Mouse (Mus musculus): ENCODE data around the gene Serp1. TPM values are rescaled to one million over a fixed set of nuclear protein-coding genes. Genes with fewer than 3 reads are reported as not detected.

Gene Serp1
- polyA plus RNA-seq (2016; fragmentation: Nextera tagmentation; extraction: Ambion mirVana): 153 and 154 TPM in 2 replicates

DNA sequence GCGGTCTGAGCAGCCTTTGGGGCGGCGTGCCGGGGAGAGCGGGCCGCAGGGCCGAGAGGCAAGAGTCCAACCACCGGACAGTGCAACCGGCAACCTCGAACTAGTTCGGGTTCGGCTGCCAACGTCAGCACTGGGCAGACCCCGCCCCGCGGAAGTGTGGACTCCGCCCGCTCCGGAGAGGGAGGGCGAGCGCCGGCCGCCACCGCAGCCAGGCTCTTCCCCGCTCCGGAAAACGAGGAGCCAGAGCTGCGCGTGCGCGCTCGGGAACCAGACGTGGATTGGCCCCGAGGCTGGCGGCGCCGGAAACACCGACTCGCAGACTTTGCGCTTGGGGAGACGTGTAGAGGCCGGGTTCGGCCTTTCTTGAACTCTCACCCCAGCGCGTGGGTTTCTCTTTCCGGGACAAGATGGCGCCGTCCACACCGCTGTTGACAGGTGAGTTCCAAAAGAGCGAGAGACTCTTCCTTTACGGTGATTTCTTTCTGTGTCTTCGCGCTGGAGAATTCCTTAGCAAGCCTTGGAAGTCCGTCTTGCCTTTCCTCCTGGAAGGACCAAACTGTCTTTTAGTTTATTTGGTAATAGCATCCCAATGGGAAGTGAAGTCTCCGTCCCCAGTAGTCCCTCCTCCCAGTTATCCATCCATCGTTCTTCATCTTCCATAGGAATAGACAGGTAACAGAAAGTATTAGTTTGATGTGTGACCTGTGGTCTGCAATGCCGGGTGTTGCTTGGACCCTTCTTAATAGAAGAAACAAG lies at the start of gene Serp1, which contains the start of gene Eif2a:
Serp1 (minus strand) TSS at position 241 of the 756 bp plus-strand sequence.
Eif2a (plus strand) TSS at position 170 of the 756 bp plus-strand sequence.
- H3K36me3 ChIP-seq: peaks cover 26% of the 10 kb centered on the region
- H3K4me1 ChIP-seq (replicated peaks): peaks cover 14% of the 10 kb centered on the region; the same call in 1 of the 2 replicates
- peak within 1 kb of the TSS; percentile 95 for H3K27ac ChIP-seq
- no peaks in the 10 kb centered on the region for H3K27me3 ChIP-seq
- under 1% methylated on average over 51 of the region's 57 CpGs for WGBS
- peak; percentile 99 for ATAC-seq (ENCODE audit: insufficient number of reproducible peaks, insufficient read depth, low FRiP score, low TSS enrichment, low read depth)
- peak within 1 kb of the TSS; percentile 95 for H3K4me3 ChIP-seq (replicated peaks)
- no peaks in the 10 kb centered on the region for H3K9me3 ChIP-seq
- peak within 1 kb of the TSS; percentile 80 for H3K4me2 ChIP-seq
- peak within 1 kb of the TSS; percentile 96 for H3K9ac ChIP-seq (replicated peaks)

DNA sequence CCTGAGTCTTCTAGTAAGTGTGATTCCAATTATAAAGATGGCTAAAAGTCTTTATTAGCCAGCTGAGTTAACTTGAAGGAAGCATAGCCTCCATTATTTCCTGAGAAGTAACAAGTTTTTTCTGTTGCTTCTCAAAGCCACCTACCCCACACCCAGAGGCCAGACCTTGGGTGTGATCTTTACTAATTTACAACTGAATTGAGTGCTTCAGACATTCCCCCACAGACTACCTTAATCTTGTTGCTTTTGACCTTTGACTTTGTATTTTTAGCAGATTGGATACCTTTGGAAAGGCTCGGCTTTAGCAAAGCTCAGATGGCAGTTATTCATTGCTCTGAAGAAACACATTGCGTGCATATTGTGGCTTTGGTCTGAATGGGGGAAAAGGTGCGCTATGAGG lies 45.1 kb upstream of the Serp1 start:
- Histone ChIP-seq H3K4me3 (replicated peaks) (no peak overlapping the region), H3K36me3 (no peaks in the 10 kb centered on the region), H3K27me3 (no peaks in the 10 kb centered on the region), H3K9me3 (no peaks in the 10 kb centered on the region), H3K27ac (no peak overlapping the region), H3K4me2 (no peak overlapping the region), H3K4me1 (replicated peaks) (no peaks in the 10 kb centered on the region), H3K9ac (replicated peaks) (no peak overlapping the region)
- ATAC-seq (ENCODE audit: insufficient number of reproducible peaks, insufficient read depth, low FRiP score, low TSS enrichment, low read depth): no peak
- 70% methylated on average over 3 of the region's 3 CpGs for WGBS

DNA sequence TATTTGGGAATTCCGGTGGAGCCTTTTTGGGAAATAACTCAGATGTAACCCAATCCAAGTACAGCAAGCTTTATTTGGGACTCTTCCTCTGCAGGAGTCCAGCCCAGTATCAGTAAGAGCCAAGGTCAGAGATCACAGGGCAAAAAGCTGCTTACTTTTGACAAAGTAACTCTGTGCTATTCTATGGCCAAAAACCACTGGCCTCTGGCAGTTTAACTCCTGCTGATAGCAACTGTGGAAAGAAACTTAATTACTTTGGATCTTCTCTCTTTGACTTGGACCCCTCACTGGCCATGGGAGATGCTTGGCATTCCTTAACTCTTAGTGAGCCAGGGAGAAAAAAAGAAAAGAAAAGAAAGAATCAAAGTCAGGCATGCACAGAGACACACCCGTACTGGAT lies 35.7 kb upstream of the Serp1 start:
- peaks cover 18% of the 10 kb centered on the region for H3K36me3 ChIP-seq
- no peak overlapping the region for H3K4me3 ChIP-seq (replicated peaks)
- H3K9me3 ChIP-seq: no peaks in the 10 kb centered on the region
- H3K4me1 ChIP-seq (replicated peaks): no peaks in the 10 kb centered on the region
- H3K9ac ChIP-seq (replicated peaks): no peak overlapping the region
- 67% methylated on average over 2 of the region's 2 CpGs for WGBS
- no peaks in the 10 kb centered on the region for H3K27me3 ChIP-seq
- H3K27ac ChIP-seq: no peak overlapping the region
- H3K4me2 ChIP-seq: no peak overlapping the region
- ATAC-seq (ENCODE audit: insufficient number of reproducible peaks, insufficient read depth, low FRiP score, low TSS enrichment, low read depth): no peak

DNA sequence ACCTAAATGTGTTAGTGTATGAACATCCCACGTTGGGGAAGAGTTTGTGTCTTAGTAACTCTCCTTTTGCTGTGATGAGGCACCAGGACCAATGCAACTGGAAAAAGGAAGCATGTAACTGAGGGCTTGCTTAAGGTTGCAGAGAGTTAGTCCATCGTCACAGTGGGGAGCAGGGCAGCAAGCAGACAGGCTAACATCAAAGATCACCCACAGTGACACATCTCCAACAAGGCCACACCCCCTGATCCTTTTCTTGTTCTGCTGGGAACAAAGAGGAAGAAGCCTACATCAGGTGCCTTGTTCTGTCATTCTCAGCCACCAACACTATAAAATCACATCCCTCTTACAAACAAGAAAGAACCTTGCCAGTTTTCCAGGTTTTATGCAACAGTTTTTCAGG lies 34.2 kb upstream of the Serp1 start:
- Histone ChIP-seq H3K4me1 (replicated peaks) (no peaks in the 10 kb centered on the region), H3K27ac (no peak overlapping the region), H3K9me3 (no peaks in the 10 kb centered on the region), H3K4me3 (replicated peaks) (no peak overlapping the region), H3K4me2 (no peak overlapping the region), H3K36me3 (peaks cover 34% of the 10 kb centered on the region), H3K9ac (replicated peaks) (no peak overlapping the region), H3K27me3 (no peaks in the 10 kb centered on the region)
- no peak for ATAC-seq (ENCODE audit: insufficient number of reproducible peaks, insufficient read depth, low FRiP score, low TSS enrichment, low read depth)
- 32% methylated on average over 2 of the region's 2 CpGs for WGBS

DNA sequence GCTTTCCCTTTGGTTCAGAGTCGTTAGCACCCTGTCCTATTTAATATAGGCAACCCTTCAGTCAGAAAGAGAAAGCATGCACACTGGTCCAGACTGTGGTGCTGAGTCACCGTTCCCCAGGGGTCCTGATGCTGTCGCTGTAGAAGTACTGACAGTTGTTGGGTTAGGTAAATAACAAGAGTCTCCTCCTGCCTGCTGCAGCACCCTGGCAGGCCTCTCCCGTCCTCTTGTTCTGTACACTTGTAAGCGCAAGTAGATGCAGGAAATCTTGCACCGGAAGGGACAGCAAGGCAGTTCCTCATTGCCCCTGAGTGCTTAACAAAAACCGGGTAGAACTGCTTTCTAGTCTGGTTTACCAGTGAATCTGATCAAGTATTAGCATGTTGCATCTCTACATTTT lies 31.0 kb upstream of the Serp1 start:
- no peak overlapping the region for H3K9ac ChIP-seq (replicated peaks)
- no peak overlapping the region for H3K27ac ChIP-seq
- peaks cover 64% of the 10 kb centered on the region for H3K36me3 ChIP-seq
- H3K9me3 ChIP-seq: no peaks in the 10 kb centered on the region
- H3K4me1 ChIP-seq (replicated peaks): no peaks in the 10 kb centered on the region
- H3K27me3 ChIP-seq: no peaks in the 10 kb centered on the region
- no peak overlapping the region for H3K4me2 ChIP-seq
- ATAC-seq (ENCODE audit: insufficient number of reproducible peaks, insufficient read depth, low FRiP score, low TSS enrichment, low read depth): no peak
- H3K4me3 ChIP-seq (replicated peaks): no peak overlapping the region
- WGBS: 82% methylated on average over 7 of the region's 7 CpGs

DNA sequence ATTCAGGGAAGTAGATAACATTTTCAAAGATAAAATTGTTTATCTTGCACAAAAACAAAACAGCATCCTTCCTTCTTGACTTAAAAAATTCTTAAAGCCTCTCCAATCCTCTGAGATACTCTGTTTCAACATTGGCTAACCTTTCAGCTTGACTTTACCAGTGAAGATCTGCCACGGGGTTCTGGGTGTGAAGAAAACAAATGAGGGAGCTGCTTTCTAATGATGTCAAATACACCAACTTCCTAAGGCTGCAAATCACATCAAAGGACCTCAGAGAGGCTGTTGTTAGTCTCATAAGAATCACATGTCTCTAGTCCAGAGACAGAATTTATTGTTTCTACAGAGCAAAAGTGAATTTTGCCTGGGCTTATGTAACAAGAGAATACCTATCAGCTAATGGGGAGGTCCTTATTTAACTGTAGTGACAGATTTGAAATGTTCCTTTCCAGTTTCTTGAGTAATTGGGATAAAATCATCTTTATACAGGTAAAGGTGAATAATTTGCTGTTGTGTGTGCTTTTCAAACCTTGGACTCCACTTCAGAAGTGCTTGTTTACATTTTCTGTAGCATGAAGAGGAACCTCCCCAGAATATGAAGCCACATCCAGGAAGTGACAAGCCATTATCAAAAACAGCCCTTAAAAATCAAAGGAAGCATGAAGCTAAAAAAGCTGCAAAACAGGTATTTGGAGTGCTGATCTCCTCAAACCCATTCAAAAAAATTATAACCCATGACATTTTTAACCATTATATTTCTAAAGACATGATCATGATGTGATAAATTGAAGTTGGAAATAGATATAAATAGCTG lies 26.5 kb upstream of the Serp1 start:
- Histone ChIP-seq H3K4me1 (replicated peaks) (no peaks in the 10 kb centered on the region), H3K4me2 (no peak overlapping the region), H3K9ac (replicated peaks) (no peak overlapping the region), H3K9me3 (no peaks in the 10 kb centered on the region), H3K4me3 (replicated peaks) (no peak overlapping the region), H3K27me3 (no peaks in the 10 kb centered on the region), H3K36me3 (peaks cover 82% of the 10 kb centered on the region), H3K27ac (no peak overlapping the region)
- ATAC-seq (ENCODE audit: insufficient number of reproducible peaks, insufficient read depth, low FRiP score, low TSS enrichment, low read depth): no peak
- WGBS: 75% methylated on average over 1 of the region's 1 CpGs

DNA sequence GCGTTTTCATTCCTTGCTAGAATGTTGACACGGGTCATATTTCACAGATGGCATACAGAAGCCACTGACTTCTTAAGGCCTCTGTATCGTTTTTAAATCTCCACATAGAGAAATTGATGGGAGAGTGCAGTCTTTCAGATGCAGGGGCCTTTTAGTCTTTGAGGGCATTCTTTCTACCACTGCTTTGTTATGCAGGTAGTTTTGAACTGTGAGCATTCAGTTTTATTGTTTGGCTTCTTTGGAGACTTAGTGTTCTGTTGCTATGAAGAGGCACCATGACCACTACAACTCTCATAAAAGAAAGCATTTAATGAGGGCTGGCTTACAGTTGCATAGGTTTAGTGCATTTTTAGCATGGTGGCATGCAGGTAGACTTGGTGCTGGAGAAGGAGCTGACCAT lies 10.9 kb upstream of the Serp1 start:
- no peaks in the 10 kb centered on the region for H3K27me3 ChIP-seq
- H3K9me3 ChIP-seq: no peaks in the 10 kb centered on the region
- no peak overlapping the region for H3K9ac ChIP-seq (replicated peaks)
- no peak overlapping the region for H3K27ac ChIP-seq
- 93% methylated on average over 3 of the region's 3 CpGs for WGBS
- no peak overlapping the region for H3K4me2 ChIP-seq
- H3K36me3 ChIP-seq: peaks cover 59% of the 10 kb centered on the region
- no peak overlapping the region for H3K4me3 ChIP-seq (replicated peaks)
- H3K4me1 ChIP-seq (replicated peaks): no peaks in the 10 kb centered on the region
- no peak for ATAC-seq (ENCODE audit: insufficient number of reproducible peaks, insufficient read depth, low FRiP score, low TSS enrichment, low read depth)

DNA sequence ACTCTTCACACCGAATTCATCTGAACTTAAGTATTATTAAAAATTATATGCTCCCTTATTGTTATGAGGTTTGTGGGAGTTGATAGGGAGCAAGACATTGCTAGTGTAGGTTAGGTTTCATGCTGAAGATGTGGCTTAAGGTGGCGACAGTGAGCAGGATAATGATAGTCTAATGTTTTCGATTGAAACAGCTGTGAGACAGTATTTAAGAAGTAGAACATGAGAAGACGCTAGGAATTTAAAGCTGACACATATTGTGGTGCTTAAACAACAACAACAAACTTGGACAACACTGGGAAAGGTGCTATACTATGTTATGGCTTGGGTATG lies 681 bp upstream of the Serp1 start:
- no peaks in the 10 kb centered on the region for H3K9me3 ChIP-seq
- H3K4me1 ChIP-seq (replicated peaks): peaks cover 14% of the 10 kb centered on the region; the same call in 1 of the 2 replicates
- 9% methylated on average over 4 of the region's 4 CpGs for WGBS
- peak overlapping the region; percentile 80 for H3K4me2 ChIP-seq
- peaks cover 25% of the 10 kb centered on the region for H3K36me3 ChIP-seq
- no peaks in the 10 kb centered on the region for H3K27me3 ChIP-seq
- peak overlapping the region; percentile 95 for H3K4me3 ChIP-seq (replicated peaks)
- peak overlapping the region; percentile 95; the same call in 1 of the 2 replicates for H3K27ac ChIP-seq
- peak overlapping the region; percentile 42; the same call in 1 of the 2 replicates for H3K9ac ChIP-seq (replicated peaks)
- ATAC-seq (ENCODE audit: insufficient number of reproducible peaks, insufficient read depth, low FRiP score, low TSS enrichment, low read depth): no peak

DNA sequence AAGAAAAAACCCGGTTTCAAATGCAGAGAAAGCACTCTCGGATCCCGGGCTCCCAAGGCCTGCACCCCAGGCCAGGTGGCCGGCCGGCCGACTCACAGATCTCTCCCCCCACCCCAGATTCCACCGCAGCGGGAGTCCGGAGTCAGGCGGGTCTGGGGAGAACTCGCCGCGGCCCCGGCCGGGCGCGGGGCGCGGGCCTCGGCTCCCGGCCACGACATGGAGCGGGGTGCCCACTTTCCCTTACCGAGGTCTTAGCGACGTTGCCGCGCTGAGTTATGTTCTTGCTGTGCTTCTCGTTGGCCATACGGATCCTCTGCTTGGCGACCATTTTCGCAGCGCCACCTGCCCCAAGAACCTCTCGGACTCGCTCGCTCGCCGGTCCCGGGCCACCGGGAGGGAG lies 526 bp downstream of the Serp1 start:
- peaks cover 14% of the 10 kb centered on the region; the same call in 1 of the 2 replicates for H3K4me1 ChIP-seq (replicated peaks)
- H3K4me3 ChIP-seq (replicated peaks): peak overlapping the region; percentile 95
- no peaks in the 10 kb centered on the region for H3K27me3 ChIP-seq
- peak overlapping the region; percentile 68 for H3K4me2 ChIP-seq
- H3K9me3 ChIP-seq: no peaks in the 10 kb centered on the region
- peak overlapping the region; percentile 96 for H3K9ac ChIP-seq (replicated peaks)
- 1% methylated on average over 40 of the region's 40 CpGs for WGBS
- H3K27ac ChIP-seq: peak overlapping the region; percentile 95
- H3K36me3 ChIP-seq: peaks cover 29% of the 10 kb centered on the region
- ATAC-seq (ENCODE audit: insufficient number of reproducible peaks, insufficient read depth, low FRiP score, low TSS enrichment, low read depth): peak; percentile 5; the same call in 1 of the 2 replicates

DNA sequence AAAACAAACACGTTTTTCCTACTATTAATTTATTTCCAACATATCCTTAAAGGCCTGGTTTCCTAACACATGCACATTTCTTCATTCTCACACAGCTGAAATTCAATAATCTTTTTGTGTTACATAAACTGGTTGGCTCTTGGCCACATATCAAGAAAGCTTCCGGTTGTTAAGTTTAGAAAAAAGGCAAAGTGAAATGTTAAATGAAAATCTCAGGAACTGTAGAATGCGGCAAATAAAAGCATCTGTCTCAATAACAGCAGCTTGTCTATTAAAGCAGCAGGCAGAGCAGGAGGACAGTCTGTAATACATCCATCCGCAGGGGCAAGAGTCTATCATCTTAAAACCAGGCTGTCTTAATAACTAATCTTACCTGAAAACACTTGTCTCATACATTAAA lies 1.4 kb downstream of the Serp1 start:
- no peaks in the 10 kb centered on the region for H3K27me3 ChIP-seq
- H3K27ac ChIP-seq: no peak overlapping the region
- WGBS: 61% methylated on average over 4 of the region's 4 CpGs
- H3K36me3 ChIP-seq: peaks cover 29% of the 10 kb centered on the region
- peak overlapping the region; percentile 68 for H3K4me2 ChIP-seq
- H3K4me1 ChIP-seq (replicated peaks): peaks cover 14% of the 10 kb centered on the region; the same call in 1 of the 2 replicates
- H3K9ac ChIP-seq (replicated peaks): peak overlapping the region; percentile 96
- H3K9me3 ChIP-seq: no peaks in the 10 kb centered on the region
- no peak for ATAC-seq (ENCODE audit: insufficient number of reproducible peaks, insufficient read depth, low FRiP score, low TSS enrichment, low read depth)
- peak overlapping the region; percentile 95 for H3K4me3 ChIP-seq (replicated peaks)

DNA sequence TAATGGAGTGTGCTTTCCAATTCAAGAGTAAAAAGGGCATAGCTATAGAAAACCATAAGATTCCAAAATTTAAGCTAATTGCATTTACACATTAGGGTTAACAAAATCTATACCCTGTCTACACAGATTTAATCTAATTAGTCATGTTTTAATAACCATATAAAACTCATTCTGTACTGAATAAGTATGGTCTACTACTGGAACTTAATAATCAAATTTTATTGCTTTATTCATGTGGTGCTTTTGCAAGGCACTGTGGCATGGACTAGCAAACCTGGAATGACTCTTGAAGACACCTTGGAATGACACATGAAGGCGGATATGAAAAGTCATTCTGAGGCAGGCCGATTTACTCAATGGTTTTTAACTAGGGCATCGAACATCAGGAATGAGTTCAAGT lies 2.3 kb downstream of the Serp1 start:
- WGBS: 96% methylated on average over 3 of the region's 3 CpGs
- Histone ChIP-seq H3K27ac (no peak overlapping the region), H3K4me3 (replicated peaks) (no peak overlapping the region), H3K4me1 (replicated peaks) (peaks cover 14% of the 10 kb centered on the region; the same call in 1 of the 2 replicates), H3K27me3 (no peaks in the 10 kb centered on the region), H3K9me3 (no peaks in the 10 kb centered on the region), H3K9ac (replicated peaks) (no peak overlapping the region), H3K36me3 (peaks cover 29% of the 10 kb centered on the region), H3K4me2 (peak overlapping the region; percentile 68; the same call in 1 of the 2 replicates)
- ATAC-seq (ENCODE audit: insufficient number of reproducible peaks, insufficient read depth, low FRiP score, low TSS enrichment, low read depth): no peak

All from limb, embryonic 12.5 days (tissue).